Mouse (Mus musculus) adrenal gland, adult (tissue): Measurements from ENCODE around the gene Tagln2.
A peak's percentile ranks its signal among the peaks of the same experiment; 100 is the strongest.

Experiments
- DNase-seq, 2 experiments: peaks; one replicate each; pipeline ENCODE4 v3.0.0; 2022 to 2023; ENCODE audit warnings: low spot score in 1 of 2; ENCODE audit not compliant: inconsistent age in 2 of 2

The Tagln2 gene

DNA sequence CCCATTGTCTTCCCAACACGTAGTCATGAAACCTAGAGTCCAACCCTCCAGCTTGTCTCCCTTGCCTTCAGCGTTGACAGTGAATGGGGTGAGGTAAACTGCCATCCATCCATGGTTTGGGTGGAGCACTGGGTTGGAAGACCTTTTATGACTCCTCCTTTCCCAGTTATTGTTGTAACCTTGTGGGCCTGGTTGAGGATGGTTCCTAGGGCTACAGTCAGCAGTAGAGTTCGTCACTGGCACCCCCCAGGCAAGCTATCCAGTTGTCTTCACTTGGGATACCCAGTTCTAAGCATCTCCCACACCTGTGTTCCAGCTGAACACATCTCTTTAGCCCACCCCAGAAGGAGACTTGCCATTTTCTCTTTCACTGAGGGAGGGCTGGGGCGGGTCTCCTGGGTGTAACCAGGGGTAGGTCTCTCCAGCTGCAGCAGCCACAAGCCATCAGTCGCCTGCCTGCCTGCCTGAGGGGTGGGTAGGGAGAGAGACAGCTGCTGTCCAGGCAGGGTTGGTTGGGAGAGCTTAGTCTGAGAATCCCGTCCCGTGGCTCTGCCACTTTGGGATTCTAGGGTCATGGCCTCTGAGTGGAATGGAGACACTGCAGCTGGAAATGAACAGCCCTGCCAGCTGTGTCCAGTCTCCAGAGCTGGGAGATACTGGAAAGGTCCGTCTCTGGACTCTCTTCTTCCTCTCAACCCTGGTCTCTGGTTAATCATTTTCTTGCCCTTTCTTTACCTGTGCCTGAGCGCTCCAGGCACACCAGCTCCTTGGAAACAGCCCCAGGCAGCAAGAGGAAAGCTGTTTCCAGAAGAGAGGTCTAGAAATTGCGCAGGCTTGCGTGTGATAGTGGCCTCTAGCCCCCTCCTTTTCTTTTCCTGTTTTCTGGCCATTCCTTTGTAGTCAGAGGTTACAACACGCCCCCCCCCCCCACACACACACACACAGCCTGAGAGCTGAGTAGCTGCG lies 2.6 kb downstream of the Tagln2 start:
- no peak for DNase-seq

- peak in 1 of 2 experiments; percentile 74 for DNase-seq
Measured at GRCm38 (mm10) chr1:172503111-172503997, 3.5 kb downstream of the Tagln2 start.

DNA sequence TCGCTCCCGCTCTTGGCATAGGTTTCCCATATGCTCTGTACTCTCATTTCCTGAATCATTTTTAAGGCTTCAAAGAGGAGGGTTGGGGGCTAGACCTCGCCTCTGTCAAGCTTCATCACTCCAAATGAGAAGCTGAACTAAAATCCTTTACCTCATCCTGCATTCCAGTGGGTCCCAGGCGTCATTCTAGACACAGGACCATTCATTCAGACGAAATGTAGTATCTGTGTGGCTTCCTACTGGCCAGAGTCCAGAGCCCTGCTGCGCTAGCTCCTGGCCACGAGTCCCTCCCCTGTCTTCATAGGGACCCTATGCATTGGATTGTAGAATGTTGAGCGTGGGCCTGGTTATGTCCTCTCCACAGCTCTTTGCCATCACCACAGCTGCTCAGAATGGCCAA lies 4.9 kb downstream of the Tagln2 start:
- no peak for DNase-seq

DNA sequence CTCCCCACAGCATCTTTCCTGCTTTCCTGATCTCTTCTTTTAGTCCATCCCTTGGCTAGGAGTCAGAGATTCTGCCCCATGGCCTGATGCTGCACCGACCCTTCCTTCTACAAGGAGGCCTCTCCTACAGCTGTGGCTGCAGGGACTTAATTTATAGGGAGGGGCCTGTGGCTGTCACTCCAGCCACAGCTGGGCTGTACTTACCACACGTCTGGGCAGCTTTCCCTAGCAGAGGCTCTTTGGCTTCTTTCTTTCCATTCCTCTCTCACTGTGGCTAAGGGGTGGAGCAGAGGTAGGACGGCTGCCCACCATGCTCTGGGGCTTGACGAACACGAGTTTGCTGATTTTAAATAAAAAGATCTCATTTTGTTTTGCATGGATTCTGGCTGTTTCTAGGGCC lies 7.2 kb downstream of the Tagln2 start:
- no peak for DNase-seq

DNA sequence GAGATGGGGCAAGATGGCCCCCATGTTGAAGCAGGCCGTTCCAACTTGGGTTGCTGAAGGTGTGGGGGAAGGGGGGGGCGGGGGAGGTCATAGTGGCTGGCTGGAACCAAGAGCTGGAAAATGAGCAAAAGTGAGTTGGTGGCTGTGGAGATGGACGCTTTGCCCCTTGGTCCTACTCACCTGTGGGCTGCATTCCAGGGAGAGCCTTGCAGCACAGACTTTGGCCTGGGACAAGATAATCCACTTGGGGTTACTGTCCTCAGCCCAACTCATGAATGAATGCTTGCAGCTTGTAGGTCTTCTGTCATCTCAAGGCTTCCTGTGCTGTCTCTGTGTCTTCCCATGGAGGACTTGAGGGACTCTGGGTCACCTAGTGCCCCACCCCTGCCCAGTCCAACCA lies 7.9 kb downstream of the Tagln2 start:
- no peak for DNase-seq

DNA sequence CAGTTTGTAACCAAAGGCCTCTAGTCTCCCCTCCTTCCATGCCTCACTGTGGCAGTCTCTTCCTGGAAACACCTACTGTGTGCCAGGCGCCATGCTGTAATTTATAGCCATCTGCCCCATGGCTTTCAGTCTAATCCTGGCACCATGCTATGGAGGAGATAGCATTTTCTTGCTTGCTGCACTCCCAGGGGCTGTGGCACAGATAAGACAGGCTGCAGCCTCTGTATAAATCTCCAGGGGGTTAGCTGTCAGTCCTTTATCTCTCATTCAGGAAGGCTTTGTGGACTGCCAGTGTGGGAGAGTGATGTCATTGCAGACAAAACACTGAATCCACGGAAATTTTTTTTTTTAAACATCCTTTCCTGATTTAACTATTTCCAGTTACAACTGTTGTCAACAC lies 8.3 kb downstream of the Tagln2 start:
- no peak for DNase-seq

GRCm38 (mm10) chr1:172509235-172509634 lies 9.4 kb downstream of the Tagln2 start:
- no peak for DNase-seq

- no peak for DNase-seq
Measured at GRCm38 (mm10) chr1:172509983-172510382, 10.1 kb downstream of the Tagln2 start.

- no peak for DNase-seq
Measured at GRCm38 (mm10) chr1:172510421-172510972, 10.7 kb downstream of the Tagln2 start.

GRCm38 (mm10) chr1:172512962-172513361 lies 13.1 kb downstream of the Tagln2 start:
- DNase-seq, result peak; percentile 79 to 89

DNA sequence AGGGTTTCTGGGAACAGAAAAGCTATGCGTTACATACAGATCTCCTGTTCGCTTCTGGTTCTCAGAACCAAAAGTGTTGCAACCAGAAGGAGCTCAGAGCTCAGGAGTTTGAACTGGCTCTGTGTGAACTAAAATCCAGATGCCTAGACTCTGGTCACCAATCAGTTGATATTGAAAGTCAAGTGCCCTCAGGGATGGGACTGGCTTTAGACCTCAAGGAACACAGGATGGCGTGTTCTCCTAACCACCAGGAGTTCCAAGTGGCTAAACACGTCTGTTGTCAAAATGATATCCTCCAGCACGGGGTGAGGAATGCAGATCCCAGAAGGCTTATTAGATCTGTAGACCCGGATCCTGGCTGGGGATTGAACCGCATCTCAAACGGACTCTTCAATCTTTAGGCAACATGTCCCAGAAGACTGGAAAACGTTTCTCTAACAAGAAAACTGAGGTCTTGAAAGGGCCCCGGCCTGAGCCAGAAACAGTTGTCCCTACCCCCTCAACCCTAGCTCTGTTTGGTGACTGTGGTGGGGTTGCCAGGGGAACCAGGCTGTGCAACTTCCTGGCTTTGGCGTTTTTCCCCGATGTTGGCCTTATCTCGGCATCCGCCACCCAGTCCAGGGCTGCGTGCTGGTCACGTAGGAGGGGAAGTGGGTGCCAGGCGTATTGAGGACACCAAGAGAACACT lies 13.8 kb downstream of the Tagln2 start:
- DNase-seq, result peak; percentile 61 to 79

DNA sequence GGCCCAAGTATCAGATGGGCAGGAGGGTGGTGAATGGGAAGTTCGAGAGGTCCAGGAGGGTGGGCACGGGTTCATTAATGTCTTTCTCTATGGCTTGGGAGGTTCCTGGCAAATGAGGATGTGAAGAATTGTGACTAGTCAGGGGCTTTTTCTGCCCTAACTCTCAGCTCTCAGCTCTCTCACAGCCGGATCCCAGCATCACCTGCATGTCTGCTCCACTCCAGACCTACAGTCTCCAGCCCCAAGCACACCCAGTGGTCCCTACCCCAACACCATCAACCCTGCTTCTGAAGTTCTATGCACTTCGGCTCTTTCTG lies 14.3 kb downstream of the Tagln2 start:
- DNase-seq, result no peak

- peak in 1 of 2 experiments; percentile 62 for DNase-seq
Measured at GRCm38 (mm10) chr1:172514551-172515268, 14.9 kb downstream of the Tagln2 start.

DNA sequence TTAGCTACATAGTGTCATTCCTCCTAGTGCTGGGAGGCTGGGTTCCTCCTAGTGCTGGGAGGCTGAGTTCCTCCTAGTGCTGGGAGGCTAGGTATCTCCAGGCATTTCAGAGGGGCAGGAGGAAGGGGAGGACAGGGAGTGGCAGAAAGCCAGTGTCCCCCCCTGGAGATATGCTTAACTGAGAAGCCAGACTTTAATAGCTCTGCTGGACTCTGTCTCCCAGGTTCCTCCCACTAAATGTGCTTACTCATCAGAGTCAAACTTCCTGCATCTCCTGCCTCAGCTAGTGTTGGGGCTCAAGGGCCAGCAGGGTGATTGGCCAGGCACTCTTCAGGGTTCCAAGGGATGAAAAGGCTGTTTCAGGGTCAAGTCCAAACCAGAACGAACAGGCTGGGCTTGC lies 15.5 kb downstream of the Tagln2 start:
- DNase-seq, result no peak

- no peak for DNase-seq
Measured at GRCm38 (mm10) chr1:172518013-172518412, 18.2 kb downstream of the Tagln2 start.

DNA sequence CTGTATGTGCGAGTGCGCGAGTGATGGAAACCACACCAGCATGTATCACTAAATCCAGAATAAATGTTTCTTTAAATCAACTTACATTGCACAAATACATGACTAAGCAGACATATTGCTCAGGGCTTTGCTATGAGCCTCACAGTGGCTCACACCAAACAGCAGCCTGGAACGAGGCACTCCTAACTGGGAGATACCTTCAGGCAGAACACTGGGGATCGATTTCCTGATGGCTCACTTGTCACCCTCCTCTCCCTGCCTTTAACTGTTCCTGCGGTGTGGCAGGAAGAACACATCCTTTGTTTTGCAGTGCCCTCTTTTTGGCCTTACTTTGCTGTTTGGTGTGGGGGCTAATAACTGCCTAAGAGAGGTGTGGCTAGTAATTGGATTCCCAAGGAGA lies 19.8 kb downstream of the Tagln2 start:
- no peak for DNase-seq

DNA sequence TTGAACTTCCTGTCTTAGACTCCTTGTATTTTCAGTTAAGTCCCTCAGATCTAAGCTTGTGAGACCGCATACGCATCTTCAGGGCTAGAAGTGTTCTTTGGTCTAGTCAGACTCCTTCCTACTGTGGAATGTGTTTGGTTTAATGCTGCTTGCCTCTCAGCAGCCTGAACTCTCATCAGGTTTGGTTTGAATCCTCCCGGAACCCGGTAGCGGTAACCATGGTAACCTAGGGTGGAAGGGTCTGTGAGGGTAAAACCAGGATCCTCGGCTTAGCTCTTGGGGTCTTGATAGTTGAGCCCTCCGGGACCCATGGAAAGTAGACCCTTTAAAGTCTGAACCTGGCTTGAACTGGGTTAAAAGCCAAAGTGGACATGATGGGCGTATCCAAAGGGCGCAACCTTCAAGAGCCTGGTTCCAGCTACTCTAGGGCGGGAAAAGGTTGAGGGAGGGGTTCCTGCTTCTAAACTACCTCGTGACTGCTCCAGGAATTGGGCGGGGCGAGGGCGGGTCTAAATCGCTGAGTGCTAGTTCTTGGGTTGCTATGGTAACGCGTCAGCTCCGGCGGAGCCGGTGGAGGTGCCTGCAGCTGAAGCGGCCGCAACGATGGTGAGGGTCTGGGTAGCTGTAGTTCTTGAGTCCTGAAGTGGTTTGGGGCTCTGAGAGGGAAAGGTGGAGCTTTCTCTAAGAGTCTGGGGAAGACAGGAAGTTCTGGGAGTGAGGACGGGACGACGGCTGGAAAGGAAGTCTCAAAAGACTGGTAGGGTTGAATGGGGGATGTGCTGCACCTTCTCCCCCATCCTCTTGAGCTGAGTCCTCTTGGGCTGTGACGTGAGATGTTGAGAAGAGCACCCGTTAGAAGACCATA lies 21.0 kb downstream of the Tagln2 start, which contains the start of gene Cfap45:
Cfap45 (plus strand) TSS at position 226 of the 865 bp plus-strand sequence.
- DNase-seq, result peak; percentile 76 to 94

- no peak for DNase-seq
Measured at GRCm38 (mm10) chr1:172522524-172522923, 22.7 kb downstream of the Tagln2 start.

DNA sequence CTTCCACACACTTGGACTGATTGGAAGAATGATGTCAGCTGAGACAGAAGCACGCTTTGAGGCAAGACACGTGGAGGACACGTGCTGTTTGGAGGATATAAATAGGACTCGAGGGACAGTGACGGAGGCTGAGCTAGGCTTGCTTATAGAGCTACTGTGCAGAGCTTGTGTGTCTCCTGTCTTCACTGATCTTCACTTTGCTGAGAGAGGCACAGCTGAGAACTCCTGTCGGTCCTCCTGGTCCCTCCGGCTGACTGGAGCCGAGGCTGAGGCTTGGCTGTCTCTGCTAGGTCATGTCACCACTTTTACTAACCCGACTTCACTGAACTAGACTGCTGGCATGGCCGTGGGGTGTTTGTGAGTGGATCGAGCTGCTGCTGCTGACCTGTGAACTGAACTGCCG lies 23.9 kb downstream of the Tagln2 start:
- no peak for DNase-seq
